Mouse (Mus musculus) heart, embryonic 15.5 days (tissue): ENCODE data around the gene Eea1. TPM values are rescaled to one million over a fixed set of nuclear protein-coding genes. Genes with fewer than 3 reads are reported as not detected.
"Not testable (repeated sequence)": the region's sequence is repeated elsewhere in the genome, so short reads cannot be mapped to it uniquely, and the experiment has no call there.

Experiments
- ATAC-seq: fragments of 200-750 bp; cut with Nextera tagmentation; replicated peaks from 2 replicates; pipeline ENCODE4 v1.8.0; 2017; ENCODE audit warnings: low read depth, moderate TSS enrichment; ENCODE audit not compliant: insufficient number of reproducible peaks, insufficient read depth, low FRiP score
- H3K27ac ChIP-seq: fragments of 300-500 bp; sonication (generic); 2 replicates; pipeline ENCODE4 v1.5.1; 2015; ENCODE audit warnings: mild to moderate bottlenecking, inconsistent platforms
- H3K27me3 ChIP-seq: fragments of 300-500 bp; sonication (generic); 2 replicates; pipeline ENCODE4 v1.6.1; 2015; ENCODE audit warnings: inconsistent platforms
- H3K36me3 ChIP-seq: fragments of 300-500 bp; sonication (generic); 2 replicates; pipeline ENCODE4 v1.6.1; 2015; ENCODE audit warnings: mild to moderate bottlenecking, inconsistent platforms
- H3K4me1 ChIP-seq: fragments of 300-500 bp; sonication (generic); replicated peaks from 2 replicates; pipeline ENCODE4 v1.6.1; 2015; ENCODE audit warnings: inconsistent platforms
- H3K4me2 ChIP-seq: fragments of 300-500 bp; sonication (generic); 2 replicates; pipeline ENCODE4 v1.6.1; 2015; ENCODE audit warnings: inconsistent platforms, mild to moderate bottlenecking, moderate library complexity
- H3K4me3 ChIP-seq: fragments of 300-500 bp; sonication (generic); 2 replicates; pipeline ENCODE4 v1.5.1; 2015; ENCODE audit warnings: mild to moderate bottlenecking, inconsistent platforms
- H3K9ac ChIP-seq: fragments of 300-500 bp; sonication (generic); 2 replicates; pipeline ENCODE4 v1.6.1; 2015; ENCODE audit warnings: mild to moderate bottlenecking, inconsistent platforms
- H3K9me3 ChIP-seq: fragments of 300-500 bp; sonication (generic); replicated peaks from 2 replicates; pipeline ENCODE4 v1.6.1; 2016; ENCODE audit warnings: inconsistent platforms
- WGBS: fragments of 180-500 bp; shearing (Covaris S2); methylation state at CpG from one replicate; pipeline ENCODE4 v1.1.7; 2015; ENCODE audit warnings: mixed read lengths; 5-methylcytosine and 5-hydroxymethylcytosine counted together
- polyA plus RNA-seq: library from polyadenylated mRNA; unstranded; fragments of >200 nt; fragmentation: Nextera tagmentation; extraction: Ambion mirVana; gene quantifications from 2 replicates; pipeline ENCODE4 v1.2.1, GENCODE M21; 2015

The Eea1 gene
- polyA plus RNA-seq, 1 experiment from 2014 or later: 18.4 TPM

- WGBS: 21% methylated on average over 7 of the region's 7 CpGs
- Histone ChIP-seq H3K36me3 (no peaks in the 10 kb centered on the region), H3K27ac (no peak overlapping the region), H3K4me3 (no peak overlapping the region), H3K4me1 (no peaks in the 10 kb centered on the region), H3K9me3 (no peaks in the 10 kb centered on the region), H3K9ac (no peak overlapping the region), H3K27me3 (no peaks in the 10 kb centered on the region), H3K4me2 (no peak overlapping the region)
- no peak for ATAC-seq
Observed at GRCm38 (mm10) chr10:96075880-96076279, 135.4 kb downstream of the Eea1 start.

GRCm38 (mm10) chr10:96076461-96076860 is 136.0 kb downstream of the Eea1 start:
- no peaks in the 10 kb centered on the region for H3K36me3 ChIP-seq
- 66% methylated on average over 3 of the region's 3 CpGs for WGBS
- no peak overlapping the region for H3K27ac ChIP-seq
- no peak overlapping the region for H3K4me3 ChIP-seq
- no peaks in the 10 kb centered on the region for H3K4me1 ChIP-seq
- no peak for ATAC-seq
- no peaks in the 10 kb centered on the region for H3K27me3 ChIP-seq
- H3K9ac ChIP-seq: no peak overlapping the region
- H3K9me3 ChIP-seq: no peaks in the 10 kb centered on the region
- no peak overlapping the region for H3K4me2 ChIP-seq

- 89% methylated on average over 6 of the region's 6 CpGs for WGBS
- H3K4me3 ChIP-seq, H3K4me1 ChIP-seq, H3K27me3 ChIP-seq, H3K27ac ChIP-seq, H3K4me2 ChIP-seq, H3K9ac ChIP-seq, H3K36me3 ChIP-seq, H3K9me3 ChIP-seq: not testable (repeated sequence)
- ATAC-seq: peak; percentile 100
Observed at GRCm38 (mm10) chr10:96077480-96078066, 137.1 kb downstream of the Eea1 start.

- H3K9me3 ChIP-seq: no peaks in the 10 kb centered on the region
- 85% methylated on average over 4 of the region's 4 CpGs for WGBS
Observed at GRCm38 (mm10) chr10:96079823-96080222, 139.4 kb downstream of the Eea1 start.

DNA sequence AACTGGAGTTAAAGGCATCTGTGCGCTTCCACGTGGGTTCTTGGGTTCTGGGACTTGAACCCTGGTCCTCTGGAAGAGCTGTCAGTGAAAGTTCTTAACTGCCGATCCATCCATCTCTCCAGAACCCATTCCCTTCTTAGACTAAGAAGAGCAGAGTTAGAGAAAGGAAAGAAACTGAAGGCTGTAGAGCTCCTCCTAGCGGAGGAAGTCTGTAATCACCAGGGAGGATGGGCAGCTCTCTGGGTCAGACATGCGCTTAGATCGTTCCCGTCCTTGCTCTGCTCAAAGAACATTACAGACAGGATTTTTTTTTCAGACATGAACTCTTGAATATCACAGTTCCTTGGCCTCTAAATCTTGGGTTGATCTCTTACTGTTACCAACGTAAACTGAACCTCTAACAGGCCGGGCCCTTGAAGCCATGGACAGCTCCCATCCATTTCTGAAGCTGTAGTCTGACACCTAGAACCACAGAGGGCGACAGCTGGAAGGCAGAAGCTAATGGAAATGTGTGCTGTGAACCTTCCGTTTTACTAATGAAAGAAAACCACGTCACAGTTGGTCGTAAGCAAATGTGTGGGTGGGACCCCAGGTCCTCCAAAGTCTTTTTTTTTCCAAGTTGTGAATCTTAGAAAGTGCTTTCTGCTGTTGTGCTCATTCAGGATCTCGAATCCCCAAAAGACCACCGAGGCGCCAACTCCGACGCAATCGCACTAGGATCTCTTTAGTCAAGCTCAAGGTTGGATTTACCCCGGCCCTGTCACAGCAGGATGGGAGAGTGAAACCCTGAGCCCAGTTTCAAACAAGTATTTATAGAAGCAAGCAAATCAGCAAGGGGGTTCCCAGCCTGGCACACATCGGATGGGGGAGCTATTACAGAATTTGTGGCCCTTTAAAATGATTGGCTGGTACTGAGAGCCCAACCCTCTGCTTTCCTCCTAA is 140.3 kb downstream of the Eea1 start:
- no peaks in the 10 kb centered on the region for H3K9me3 ChIP-seq
- no peak overlapping the region for H3K9ac ChIP-seq
- H3K4me3 ChIP-seq: no peak overlapping the region
- no peak overlapping the region for H3K4me2 ChIP-seq
- ATAC-seq: no peak
- H3K36me3 ChIP-seq: no peaks in the 10 kb centered on the region
- no peaks in the 10 kb centered on the region for H3K4me1 ChIP-seq
- 47% methylated on average over 21 of the region's 21 CpGs for WGBS
- H3K27ac ChIP-seq: no peak overlapping the region
- H3K27me3 ChIP-seq: no peaks in the 10 kb centered on the region

More at GRCm38 (mm10) chr10:96079823-96080222, 139.4 kb downstream of the Eea1 start:
- H3K27me3 ChIP-seq: no peaks in the 10 kb centered on the region
- no peak overlapping the region for H3K4me2 ChIP-seq
- H3K27ac ChIP-seq: no peak overlapping the region
- H3K36me3 ChIP-seq: no peaks in the 10 kb centered on the region
- no peak overlapping the region for H3K9ac ChIP-seq
- H3K4me3 ChIP-seq: no peak overlapping the region
- no peak for ATAC-seq
- no peaks in the 10 kb centered on the region for H3K4me1 ChIP-seq

- Histone ChIP-seq H3K9me3 (no peaks in the 10 kb centered on the region), H3K9ac (no peak overlapping the region), H3K36me3 (no peaks in the 10 kb centered on the region), H3K27ac (no peak overlapping the region), H3K27me3 (no peaks in the 10 kb centered on the region), H3K4me3 (no peak overlapping the region), H3K4me1 (no peaks in the 10 kb centered on the region), H3K4me2 (no peak overlapping the region)
- 41% methylated on average over 3 of the region's 3 CpGs for WGBS
- no peak for ATAC-seq
Observed at GRCm38 (mm10) chr10:96082203-96082602, 141.8 kb downstream of the Eea1 start.

DNA sequence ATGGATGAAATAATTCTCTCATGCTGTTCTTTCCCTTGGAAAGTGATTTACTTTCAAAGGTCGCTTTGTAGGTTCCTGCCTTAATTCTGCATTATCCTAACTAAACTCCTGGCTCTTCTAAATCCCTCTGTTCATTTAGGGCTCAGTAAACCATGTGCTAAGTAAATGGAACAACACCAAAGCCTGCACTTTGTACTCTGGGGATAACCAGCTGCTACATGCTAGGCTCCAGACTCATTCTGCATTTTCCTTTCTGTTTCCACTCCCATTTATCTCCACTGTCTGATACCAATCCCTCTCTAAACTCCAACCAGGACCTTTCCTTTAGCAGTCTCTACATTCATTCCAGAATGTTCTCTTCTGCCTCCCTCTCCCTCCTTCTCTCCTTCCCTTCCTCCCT is 149.3 kb downstream of the Eea1 start:
- H3K9me3 ChIP-seq: no peaks in the 10 kb centered on the region
- ATAC-seq: no peak
- no peaks in the 10 kb centered on the region for H3K36me3 ChIP-seq
- H3K9ac ChIP-seq: no peak overlapping the region
- H3K4me1 ChIP-seq: peaks cover 3% of the 10 kb centered on the region; the same call in 1 of the 2 replicates
- H3K27me3 ChIP-seq: no peaks in the 10 kb centered on the region
- H3K4me3 ChIP-seq: no peak overlapping the region
- no peak overlapping the region for H3K27ac ChIP-seq
- no peak overlapping the region for H3K4me2 ChIP-seq
- 67% methylated on average over 1 of the region's 1 CpGs for WGBS

- no peak for ATAC-seq
- Histone ChIP-seq H3K36me3 (no peaks in the 10 kb centered on the region), H3K9ac (no peak overlapping the region), H3K27me3 (no peaks in the 10 kb centered on the region), H3K4me2 (no peak overlapping the region), H3K9me3 (no peaks in the 10 kb centered on the region), H3K4me1 (peaks cover 3% of the 10 kb centered on the region; the same call in 1 of the 2 replicates), H3K4me3 (no peak overlapping the region), H3K27ac (no peak overlapping the region)
- 75% methylated on average over 3 of the region's 3 CpGs for WGBS
Observed at GRCm38 (mm10) chr10:96090388-96090787, 149.9 kb downstream of the Eea1 start.

DNA sequence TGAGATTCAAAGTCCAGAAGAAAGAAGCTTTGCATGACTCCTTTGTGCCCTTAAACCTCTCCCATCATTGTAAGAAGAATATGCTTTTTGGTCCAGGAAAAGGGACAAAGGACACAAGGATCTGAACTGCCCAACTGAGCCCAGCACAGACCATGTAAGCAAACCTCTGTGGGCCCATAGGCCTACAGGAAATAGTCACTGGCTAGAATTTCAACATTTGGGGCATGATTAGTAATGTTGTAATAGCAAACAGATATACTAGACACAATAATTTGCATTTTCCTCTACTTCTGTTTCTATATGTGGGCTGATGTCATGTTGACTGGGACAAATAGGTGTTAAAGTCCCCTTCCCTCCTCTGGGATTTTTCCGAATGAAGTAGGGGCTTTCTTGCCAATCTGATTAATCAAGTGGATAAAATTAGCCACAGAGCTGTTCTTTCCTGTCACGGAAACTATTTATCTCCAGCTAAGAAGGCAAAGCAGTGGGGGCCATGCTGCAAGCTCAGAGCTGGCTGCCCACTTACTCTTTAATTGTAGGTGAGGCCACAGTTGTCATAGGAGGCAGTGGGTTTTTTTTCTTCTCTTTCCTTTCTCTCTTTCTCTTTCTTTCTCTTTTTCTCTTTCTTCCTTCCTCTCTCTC is 153.6 kb downstream of the Eea1 start:
- Histone ChIP-seq H3K4me1 (peaks cover 3% of the 10 kb centered on the region; the same call in 1 of the 2 replicates), H3K36me3 (no peaks in the 10 kb centered on the region), H3K27ac (no peak overlapping the region), H3K27me3 (no peaks in the 10 kb centered on the region), H3K4me2 (no peak overlapping the region), H3K4me3 (no peak overlapping the region), H3K9ac (no peak overlapping the region), H3K9me3 (no peaks in the 10 kb centered on the region)
- whole genome bisulfite sequencing: 22% methylated on average over 2 of the region's 2 CpGs
- ATAC-seq: no peak

DNA sequence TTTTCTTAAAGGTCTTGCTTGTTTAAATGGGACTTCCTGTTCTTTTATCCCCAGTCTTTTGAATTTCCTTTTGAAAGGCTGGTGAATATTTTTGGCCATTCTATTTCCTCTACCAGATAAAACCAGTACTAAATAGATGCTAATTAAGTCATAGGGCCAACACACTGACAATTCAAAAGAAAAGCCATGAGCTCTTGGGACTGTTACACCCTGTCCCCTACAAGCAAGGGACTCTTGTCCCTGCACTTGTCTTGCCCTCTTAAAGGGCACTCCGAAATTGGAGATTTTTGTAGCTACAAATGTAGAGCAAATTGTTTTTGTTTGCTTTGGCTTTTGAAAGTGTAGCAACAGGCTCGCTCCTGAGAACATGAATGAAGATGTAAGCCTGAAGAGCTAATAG is 154.1 kb downstream of the Eea1 start:
- Histone ChIP-seq H3K4me1 (peaks cover 3% of the 10 kb centered on the region; the same call in 1 of the 2 replicates), H3K4me2 (no peak overlapping the region), H3K9me3 (no peaks in the 10 kb centered on the region), H3K9ac (no peak overlapping the region), H3K36me3 (no peaks in the 10 kb centered on the region), H3K27me3 (no peaks in the 10 kb centered on the region), H3K27ac (no peak overlapping the region), H3K4me3 (no peak overlapping the region)
- ATAC-seq: no peak
- WGBS: 73% methylated on average over 2 of the region's 2 CpGs
